Mouse (Mus musculus) liver, adult 2 months (tissue): ENCODE results near the gene Hydin.

Experiments used
- CTCF ChIP-seq: fragments of 200-500 bp; IDR thresholded peaks from 2 replicates; pipeline ENCODE4 v1.5.1; 2011; ENCODE audit warnings: low read depth, low read length, control low read depth
- POLR2A ChIP-seq: fragments of 200-500 bp; IDR thresholded peaks from 2 replicates; pipeline ENCODE4 v1.6.1; 2011; ENCODE audit warnings: low read length, control low read depth; ENCODE audit not compliant: insufficient read depth; ENCODE audit errors: extremely low read depth

- no peak for TF ChIP-seq CTCF
- no peak for TF ChIP-seq POLR2A
Observed at GRCm38 (mm10) chr8:110404516-110404915, 137.7 kb downstream of the Hydin start.
